Mouse (Mus musculus) hindbrain, embryonic 13.5 days (tissue): ENCODE results near the gene Sun3. TPM values are rescaled to one million over a fixed set of nuclear protein-coding genes. Genes with fewer than 3 reads are reported as not detected.

Experiments used
- ATAC-seq: fragments of 200-750 bp; cut with Nextera tagmentation; 2 replicates; pipeline ENCODE4 v1.8.0; 2017; ENCODE audit warnings: moderate TSS enrichment; ENCODE audit not compliant: low FRiP score
- H3K27ac ChIP-seq: fragments of 300-500 bp; sonication (generic); 2 replicates; pipeline ENCODE4 v1.5.1; 2015; ENCODE audit warnings: inconsistent platforms, mild to moderate bottlenecking, moderate library complexity
- H3K27me3 ChIP-seq: fragments of 300-500 bp; sonication (generic); 2 replicates; pipeline ENCODE4 v1.6.1; 2015; ENCODE audit warnings: mild to moderate bottlenecking, inconsistent platforms
- H3K36me3 ChIP-seq: fragments of 300-500 bp; sonication (generic); 2 replicates; pipeline ENCODE4 v1.6.1; 2015; ENCODE audit warnings: mild to moderate bottlenecking, inconsistent platforms
- H3K4me1 ChIP-seq: fragments of 300-500 bp; sonication (generic); replicated peaks from 2 replicates; pipeline ENCODE4 v1.6.1; 2015; ENCODE audit warnings: inconsistent platforms
- H3K4me2 ChIP-seq: fragments of 300-500 bp; sonication (generic); 2 replicates; pipeline ENCODE4 v1.6.1; 2015; ENCODE audit warnings: inconsistent platforms, mild to moderate bottlenecking, moderate library complexity
- H3K4me3 ChIP-seq: fragments of 300-500 bp; sonication (generic); 2 replicates; pipeline ENCODE4 v1.5.1; 2015; ENCODE audit warnings: mild to moderate bottlenecking, inconsistent platforms
- H3K9ac ChIP-seq: fragments of 300-500 bp; sonication (generic); 2 replicates; pipeline ENCODE4 v1.6.1; 2015; ENCODE audit warnings: mild to moderate bottlenecking, inconsistent platforms
- H3K9me3 ChIP-seq: fragments of 300-500 bp; sonication (generic); 2 replicates; pipeline ENCODE4 v1.6.1; 2016; ENCODE audit warnings: inconsistent platforms
- WGBS: fragments of 180-500 bp; shearing (Covaris S2); methylation state at CpG from one replicate; pipeline ENCODE4 v1.1.7; 2015; 5-methylcytosine and 5-hydroxymethylcytosine counted together
- polyA plus RNA-seq: library from polyadenylated mRNA; unstranded; fragments of >200 nt; fragmentation: Nextera tagmentation; extraction: Ambion mirVana; gene quantifications from 2 replicates; pipeline ENCODE4 v1.2.1, GENCODE M21; 2015

Gene Sun3
- polyA plus RNA-seq, 1 experiment from 2014 or later = 0.32 TPM

DNA sequence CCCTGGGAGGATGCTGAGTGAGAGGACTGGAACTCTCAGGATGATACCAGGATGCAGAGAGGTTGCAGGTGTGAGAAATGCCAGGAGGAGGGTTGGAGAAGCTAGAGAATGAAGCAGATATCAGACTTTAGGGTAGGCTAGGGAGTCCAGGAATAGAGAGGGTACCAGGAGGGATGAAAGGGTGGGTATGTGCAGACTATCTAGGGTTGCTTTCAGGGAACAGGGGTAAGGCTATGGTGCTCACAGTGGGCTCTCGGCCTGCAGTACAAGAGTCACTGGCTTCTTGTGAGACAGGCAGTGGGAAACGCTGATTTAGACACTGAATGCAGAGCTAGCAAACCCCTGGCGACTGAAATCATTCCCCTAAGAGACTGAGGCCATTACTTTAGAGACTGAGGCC is 75.6 kb downstream of the Sun3 start, which contains the start of gene Pkd1l1:
Gene Pkd1l1 (minus strand): TSS at position 101 of the 400 bp plus-strand sequence.
- no peak for ATAC-seq
- Histone ChIP-seq H3K36me3 (no peaks in the 10 kb centered on the region), H3K9me3 (no peaks in the 10 kb centered on the region), H3K27me3 (0 out of 2 replicates have a peak, but pooled peaks cover 6% of the 10 kb centered on the region), H3K4me1 (no peaks in the 10 kb centered on the region), H3K9ac (no peak within 1 kb of the TSS), H3K4me2 (no peak within 1 kb of the TSS), H3K4me3 (no peak within 1 kb of the TSS), H3K27ac (no peak within 1 kb of the TSS)
- WGBS = 65% methylated on average over 3 of the region's 3 CpGs

DNA sequence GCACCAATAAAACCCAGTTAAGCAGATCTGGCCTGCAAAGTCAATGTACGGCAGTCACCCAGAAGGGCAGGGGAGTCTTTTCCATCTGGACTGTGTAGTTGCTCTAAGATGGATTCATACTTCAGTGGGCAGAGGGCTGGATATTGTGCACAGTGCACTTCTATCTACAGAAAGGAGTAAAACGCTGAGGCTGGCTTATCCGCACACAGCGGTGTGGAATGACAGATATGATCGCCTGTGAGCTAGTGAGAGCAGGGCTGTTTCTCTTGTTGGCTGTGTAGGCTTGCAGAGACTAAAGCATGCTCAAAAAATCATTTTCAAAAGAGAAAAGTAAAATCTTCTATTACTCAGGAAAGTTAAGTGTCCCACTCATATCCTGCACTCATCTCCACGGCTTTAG is 76.7 kb downstream of the Sun3 start:
- WGBS = 94% methylated on average over 6 of the region's 6 CpGs
- H3K27me3 ChIP-seq = 0 out of 2 replicates have a peak, but pooled peaks cover 4% of the 10 kb centered on the region
- no peaks in the 10 kb centered on the region for H3K36me3 ChIP-seq
- H3K27ac ChIP-seq = no peak overlapping the region
- no peak overlapping the region for H3K9ac ChIP-seq
- H3K9me3 ChIP-seq = no peaks in the 10 kb centered on the region
- H3K4me1 ChIP-seq = no peaks in the 10 kb centered on the region
- no peak overlapping the region for H3K4me2 ChIP-seq
- ATAC-seq = no peak
- no peak overlapping the region for H3K4me3 ChIP-seq

DNA sequence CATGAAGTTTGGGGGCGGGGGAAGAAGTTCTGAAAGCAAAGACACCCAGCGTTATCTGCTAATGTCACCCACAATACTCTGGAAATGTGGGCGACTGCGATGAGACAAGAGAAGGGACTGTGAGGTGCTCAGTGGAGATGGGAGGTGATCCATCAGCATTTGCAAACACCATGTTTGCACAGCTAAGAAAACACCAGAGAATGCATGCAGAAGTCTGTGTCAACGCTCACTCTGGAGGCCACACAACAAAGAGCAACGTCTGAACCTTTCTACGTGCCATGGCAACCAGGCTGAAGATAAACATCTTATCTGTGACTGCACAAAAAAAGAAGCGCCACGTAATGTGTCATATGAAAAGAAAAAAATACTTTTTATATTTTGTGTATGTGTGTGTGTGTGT is 78.3 kb downstream of the Sun3 start:
- Histone ChIP-seq H3K9ac (no peak overlapping the region), H3K9me3 (no peaks in the 10 kb centered on the region), H3K4me1 (no peaks in the 10 kb centered on the region), H3K27ac (no peak overlapping the region), H3K4me3 (no peak overlapping the region), H3K27me3 (0 out of 2 replicates have a peak, but pooled peaks cover 4% of the 10 kb centered on the region), H3K36me3 (no peaks in the 10 kb centered on the region), H3K4me2 (no peak overlapping the region)
- no peak for ATAC-seq
- 75% methylated on average over 9 of the region's 9 CpGs for WGBS

DNA sequence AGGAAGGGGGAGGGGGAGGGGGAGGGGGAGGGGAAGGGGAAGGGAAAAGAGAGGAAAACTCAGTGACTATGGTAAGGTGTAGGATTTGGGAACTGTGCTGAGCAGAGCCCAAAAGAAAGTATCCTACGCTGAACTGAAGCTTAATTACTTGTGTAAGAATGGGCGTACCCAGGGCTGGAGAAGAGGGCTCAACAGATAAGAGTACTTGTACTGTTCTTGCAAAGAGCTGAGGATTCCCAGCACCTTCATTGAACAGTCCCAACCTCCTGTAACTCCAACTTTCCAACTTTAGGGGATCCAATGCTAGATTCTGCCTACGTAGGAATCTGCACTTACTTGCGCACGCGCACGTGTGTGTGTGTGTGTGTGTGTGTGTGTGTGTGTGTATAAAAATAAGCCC is 80.7 kb downstream of the Sun3 start:
- H3K4me2 ChIP-seq = no peak overlapping the region
- no peaks in the 10 kb centered on the region for H3K4me1 ChIP-seq
- no peaks in the 10 kb centered on the region for H3K9me3 ChIP-seq
- no peak overlapping the region for H3K27ac ChIP-seq
- ATAC-seq = no peak
- H3K4me3 ChIP-seq = no peak overlapping the region
- WGBS = 94% methylated on average over 7 of the region's 7 CpGs
- H3K27me3 ChIP-seq = no peaks in the 10 kb centered on the region
- no peaks in the 10 kb centered on the region for H3K36me3 ChIP-seq
- no peak overlapping the region for H3K9ac ChIP-seq

Other genes starting within 250 kb of the Sun3 start
- gene Pkd1l1, start 75.7 kb downstream of the Sun3 start, polyA plus RNA-seq = 0.08 and 0.10 TPM in 2 replicates
- 9.7 and 9.9 TPM in 2 replicates for gene Hus1, start 37.8 kb downstream of the Sun3 start, polyA plus RNA-seq
- 0.96 and 1.5 TPM in 2 replicates for gene Gm11992, start 397 bp downstream of the Sun3 start, polyA plus RNA-seq
- gene Upp1, start 69.1 kb upstream of the Sun3 start, polyA plus RNA-seq = 2.0 and 2.8 TPM in 2 replicates
- 0.01 and 0.03 TPM in 2 replicates for gene Abca13, start 143.0 kb upstream of the Sun3 start, polyA plus RNA-seq